Mouse (Mus musculus) frontal cortex, adult 2 months (tissue): ENCODE data around the gene Prom2. TPM values are rescaled to one million over a fixed set of nuclear protein-coding genes. Genes with fewer than 3 reads are reported as not detected.

Source experiments
- DNase-seq, 2 experiments: peaks; one replicate each; pipeline ENCODE4 v3.0.0; 2022; ENCODE audit warnings: low spot score in 1 of 2; ENCODE audit errors: extremely low spot score in 1 of 2
- polyA plus RNA-seq: library from polyadenylated mRNA; depleted of rRNA; stranded (reverse); fragments of >200 nt; gene quantifications from 2 replicates; pipeline ENCODE4 v1.2.3, GENCODE M21; 2012; rRNA removed

Prom2 gene
- polyA plus RNA-seq = 0.29 and 0.50 TPM in 2 replicates

GRCm38 (mm10) chr2:127541185-127541584, at the start of gene Prom2:
TSS of gene Prom2 (minus strand) at chr2:127541467.
- DNase-seq = no peak

- DNase-seq = no peak
Observed at GRCm38 (mm10) chr2:127590840-127591239, 49.6 kb upstream of the Prom2 start.

- DNase-seq = no peak
Observed at GRCm38 (mm10) chr2:127590204-127590603, 48.9 kb upstream of the Prom2 start.

GRCm38 (mm10) chr2:127588897-127589296, 47.6 kb upstream of the Prom2 start:
- no peak for DNase-seq

- DNase-seq = no peak
Observed at GRCm38 (mm10) chr2:127587514-127587844, 46.2 kb upstream of the Prom2 start.

GRCm38 (mm10) chr2:127586694-127587513, 45.6 kb upstream of the Prom2 start, which contains the start of the genes Zfp661 and Mrps5:
TSS of gene Zfp661 (minus strand) at chr2:127587094.
TSS of gene Mrps5 (plus strand) at chr2:127587222.
- peak; percentile 51 to 83 for DNase-seq

GRCm38 (mm10) chr2:127584436-127584858, 43.2 kb upstream of the Prom2 start:
- DNase-seq = peak; percentile 94 to 97

GRCm38 (mm10) chr2:127573322-127573721, 32.1 kb upstream of the Prom2 start:
- DNase-seq = no peak

GRCm38 (mm10) chr2:127559070-127559966, 18.1 kb upstream of the Prom2 start:
- peak; percentile 92 to 98 for DNase-seq

- peak; percentile 21 to 73 for DNase-seq
Observed at GRCm38 (mm10) chr2:127551078-127551477, 9.8 kb upstream of the Prom2 start.

GRCm38 (mm10) chr2:127550446-127550845, 9.2 kb upstream of the Prom2 start:
- no peak for DNase-seq

- DNase-seq = no peak
Observed at GRCm38 (mm10) chr2:127549711-127550110, 8.4 kb upstream of the Prom2 start.

GRCm38 (mm10) chr2:127548342-127549074, 7.2 kb upstream of the Prom2 start:
- DNase-seq = no peak

- DNase-seq = no peak
Observed at GRCm38 (mm10) chr2:127541697-127542096, 430 bp upstream of the Prom2 start.

GRCm38 (mm10) chr2:127539494-127539893, 1.8 kb downstream of the Prom2 start:
- DNase-seq = peak in 1 of 2 experiments; percentile 63

GRCm38 (mm10) chr2:127537548-127537947, 3.7 kb downstream of the Prom2 start:
- DNase-seq = peak; percentile 49 to 80

GRCm38 (mm10) chr2:127535363-127535762, 5.9 kb downstream of the Prom2 start:
- peak; percentile 56 to 88 for DNase-seq

GRCm38 (mm10) chr2:127532379-127532778, 8.9 kb downstream of the Prom2 start:
- DNase-seq = no peak

GRCm38 (mm10) chr2:127531592-127531991, 9.7 kb downstream of the Prom2 start:
- DNase-seq = no peak

- DNase-seq = no peak
Observed at GRCm38 (mm10) chr2:127530418-127530817, 10.8 kb downstream of the Prom2 start.
